Mouse (Mus musculus) heart, embryonic 13.5 days (tissue): ENCODE measurements around the gene Actr1a. TPM values are rescaled to one million over a fixed set of nuclear protein-coding genes. Genes with fewer than 3 reads are reported as not detected.

Experiments used
- ATAC-seq: fragments of 200-750 bp; cut with Nextera tagmentation; 2 replicates; pipeline ENCODE4 v1.8.0; 2017; ENCODE audit warnings: moderate TSS enrichment; ENCODE audit not compliant: insufficient number of reproducible peaks, low FRiP score, low TSS enrichment; ENCODE audit errors: extremely low read depth
- H3K27ac ChIP-seq: fragments of 300-500 bp; sonication (generic); replicated peaks from 2 replicates; pipeline ENCODE4 v1.5.1; 2015; ENCODE audit warnings: moderate library complexity, mild to moderate bottlenecking, inconsistent platforms
- H3K27me3 ChIP-seq: fragments of 300-500 bp; sonication (generic); replicated peaks from 2 replicates; pipeline ENCODE4 v1.6.1; 2015; ENCODE audit warnings: mild to moderate bottlenecking, inconsistent platforms
- H3K36me3 ChIP-seq: fragments of 300-500 bp; sonication (generic); 2 replicates; pipeline ENCODE4 v1.6.1; 2015; ENCODE audit warnings: mild to moderate bottlenecking, inconsistent platforms
- H3K4me1 ChIP-seq: fragments of 300-500 bp; sonication (generic); 2 replicates; pipeline ENCODE4 v1.6.1; 2015; ENCODE audit warnings: inconsistent platforms
- H3K4me2 ChIP-seq: fragments of 300-500 bp; sonication (generic); 2 replicates; pipeline ENCODE4 v1.6.1; 2015; ENCODE audit warnings: inconsistent platforms, mild to moderate bottlenecking, moderate library complexity
- H3K4me3 ChIP-seq: fragments of 300-500 bp; sonication (generic); 2 replicates; pipeline ENCODE4 v1.5.1; 2015; ENCODE audit warnings: moderate library complexity, mild to moderate bottlenecking, inconsistent platforms
- H3K9ac ChIP-seq: fragments of 300-500 bp; sonication (generic); 2 replicates; pipeline ENCODE4 v1.6.1; 2015; ENCODE audit warnings: inconsistent platforms, mild to moderate bottlenecking, moderate library complexity
- H3K9me3 ChIP-seq: fragments of 300-500 bp; sonication (generic); 2 replicates; pipeline ENCODE4 v1.6.1; 2016; ENCODE audit warnings: inconsistent platforms
- WGBS: fragments of 180-500 bp; shearing (Covaris S2); methylation state at CpG from one replicate; pipeline ENCODE4 v1.1.7; 2015; ENCODE audit warnings: mixed read lengths; 5-methylcytosine and 5-hydroxymethylcytosine counted together
- polyA plus RNA-seq: library from polyadenylated mRNA; unstranded; fragments of >200 nt; fragmentation: Nextera tagmentation; extraction: Ambion mirVana; gene quantifications from 2 replicates; pipeline ENCODE4 v1.2.1, GENCODE M21; 2015

The Actr1a gene
- polyA plus RNA-seq, 1 experiment from 2014 or later: 108 TPM

DNA sequence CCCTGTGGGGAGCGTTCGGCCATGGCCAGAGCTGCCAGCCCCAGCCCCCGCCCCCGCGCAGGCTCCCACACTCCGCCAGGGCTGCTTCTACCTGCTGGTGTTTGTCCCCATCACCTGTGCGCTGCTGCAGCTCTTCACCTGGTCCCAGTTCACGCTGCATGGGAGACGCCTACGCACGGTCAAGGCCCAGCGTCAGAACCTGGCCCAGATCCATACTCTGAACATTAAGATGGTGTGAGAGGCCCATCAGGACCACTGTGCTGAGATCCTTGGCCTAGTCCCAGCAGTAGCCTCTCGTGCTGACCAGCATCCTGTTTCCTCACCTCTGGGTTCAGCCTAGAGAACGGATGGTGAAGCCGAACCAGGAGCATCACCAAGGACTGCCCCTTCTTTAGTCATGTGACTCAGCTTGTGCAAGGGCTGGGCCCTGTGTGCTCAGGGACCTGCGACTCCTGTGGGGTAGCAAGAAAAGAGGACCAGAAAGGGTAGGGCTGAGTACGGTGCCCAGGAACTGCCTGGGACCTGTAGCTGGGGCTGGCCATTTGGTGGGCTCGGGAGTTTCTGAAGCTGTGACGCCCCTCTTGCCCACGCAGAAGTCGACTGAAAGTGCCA is 21.0 kb downstream of the Actr1a start:
- Histone ChIP-seq H3K9me3 (no peaks in the 10 kb centered on the region), H3K27ac (no peak overlapping the region), H3K9ac (no peak overlapping the region), H3K4me1 (no peaks in the 10 kb centered on the region), H3K27me3 (no peaks in the 10 kb centered on the region), H3K4me2 (no peak overlapping the region), H3K4me3 (no peak overlapping the region), H3K36me3 (peaks cover 37% of the 10 kb centered on the region)
- no peak for ATAC-seq
- 48% methylated on average over 21 of the region's 21 CpGs for WGBS

DNA sequence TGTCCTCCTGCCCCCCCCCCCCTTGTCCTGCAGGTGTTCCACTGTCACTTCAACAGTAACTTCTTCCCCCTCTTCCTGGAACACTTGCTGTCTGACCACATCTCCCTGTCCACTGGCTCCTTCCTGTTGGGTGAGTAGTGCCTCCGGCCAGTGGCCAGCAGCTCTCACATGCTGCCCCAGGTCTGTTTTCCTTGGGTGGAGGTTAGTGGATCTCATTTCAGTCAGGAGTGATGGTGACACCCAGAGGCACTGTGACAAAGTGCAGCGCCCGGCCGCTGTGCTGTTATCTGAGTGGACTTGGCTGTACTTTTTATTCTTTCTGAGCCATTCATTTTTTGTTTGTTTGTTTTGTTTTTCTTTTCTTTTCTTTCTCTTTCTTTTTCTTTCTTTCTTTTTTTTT is 26.3 kb downstream of the Actr1a start:
- no peak for ATAC-seq
- Histone ChIP-seq H3K9me3 (no peaks in the 10 kb centered on the region), H3K27me3 (no peaks in the 10 kb centered on the region), H3K36me3 (no peaks in the 10 kb centered on the region), H3K9ac (no peak overlapping the region), H3K4me1 (0 out of 2 replicates have a peak, but pooled peaks cover 2% of the 10 kb centered on the region), H3K4me3 (no peak overlapping the region), H3K4me2 (no peak overlapping the region), H3K27ac (no peak overlapping the region)
- 7% methylated on average over 4 of the region's 4 CpGs for WGBS

DNA sequence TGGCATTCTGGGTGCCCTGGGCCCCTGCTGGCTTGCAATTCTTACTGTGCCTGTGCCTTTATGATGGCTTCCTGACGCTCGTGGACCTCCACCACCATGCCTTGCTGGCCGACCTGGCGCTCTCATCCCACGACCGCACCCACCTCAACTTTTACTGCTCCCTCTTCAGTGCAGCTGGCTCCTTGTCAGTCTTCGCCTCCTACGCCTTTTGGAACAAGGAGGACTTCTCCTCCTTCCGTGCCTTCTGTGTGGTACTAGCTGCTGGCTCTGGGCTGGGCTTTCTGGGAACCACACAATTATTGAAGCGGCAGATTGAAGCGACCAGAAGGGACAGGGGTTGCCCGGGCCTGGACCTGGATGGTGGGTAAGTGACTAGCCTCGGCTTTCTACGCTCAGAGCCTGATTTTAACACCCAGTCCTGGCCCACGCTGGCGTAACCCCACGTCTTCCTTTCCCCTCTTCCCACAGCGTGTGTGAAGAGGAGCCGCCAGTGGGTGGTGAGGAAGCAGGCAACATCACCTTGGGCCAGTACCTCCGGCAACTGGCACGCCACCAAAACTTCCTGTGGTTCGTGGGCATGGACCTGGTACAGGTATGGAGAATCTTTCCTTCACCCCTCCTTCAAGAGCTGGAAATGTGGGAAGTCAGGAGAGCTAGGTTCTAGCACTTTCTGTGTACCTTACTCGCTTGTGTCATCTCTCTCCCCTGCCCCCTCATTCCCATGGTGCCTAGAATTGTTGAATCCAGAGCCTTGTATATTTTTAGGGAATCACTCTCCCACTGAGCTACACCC is 27.6 kb downstream of the Actr1a start:
- no peaks in the 10 kb centered on the region for H3K27me3 ChIP-seq
- no peak for ATAC-seq
- H3K9ac ChIP-seq: no peak overlapping the region
- WGBS: 76% methylated on average over 23 of the region's 23 CpGs
- no peak overlapping the region for H3K4me2 ChIP-seq
- H3K36me3 ChIP-seq: no peaks in the 10 kb centered on the region
- H3K4me3 ChIP-seq: no peak overlapping the region
- H3K4me1 ChIP-seq: 0 out of 2 replicates have a peak, but pooled peaks cover 2% of the 10 kb centered on the region
- H3K27ac ChIP-seq: no peak overlapping the region
- no peaks in the 10 kb centered on the region for H3K9me3 ChIP-seq

DNA sequence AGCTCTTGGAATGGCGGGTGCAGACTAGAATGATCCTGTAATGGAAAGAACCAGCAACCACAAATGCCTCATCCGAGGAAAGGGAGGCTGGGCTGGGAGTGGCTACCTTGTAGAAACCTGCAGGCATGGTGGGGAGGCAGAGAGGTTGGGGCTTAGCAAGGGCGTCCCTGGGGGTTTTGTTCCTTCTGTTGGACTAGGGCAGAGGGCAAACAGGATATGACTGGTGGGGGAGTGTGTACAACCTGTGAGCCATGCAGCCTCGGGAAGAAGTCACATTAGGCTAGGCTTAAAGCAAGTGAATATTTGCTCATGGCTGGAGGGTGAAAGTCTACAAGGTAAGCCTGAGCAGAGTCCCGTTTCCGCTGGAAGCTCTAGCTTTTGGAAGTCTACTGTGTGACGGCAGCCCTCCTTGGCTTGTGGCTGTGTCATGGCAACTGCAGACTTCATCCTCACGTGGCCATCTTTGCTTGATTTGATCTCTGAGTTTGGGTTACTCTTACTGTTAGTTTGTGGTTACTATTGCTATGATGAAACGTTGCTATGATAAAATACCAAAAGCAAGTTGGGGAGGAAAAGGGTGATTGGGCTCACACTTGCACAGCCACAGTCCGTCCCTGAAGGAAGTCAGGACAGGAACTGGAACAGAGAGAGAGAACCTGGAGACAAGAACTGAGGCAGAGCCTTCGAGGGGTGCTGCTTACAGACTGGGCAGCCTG is 32.1 kb downstream of the Actr1a start:
- H3K27ac ChIP-seq: no peak overlapping the region
- H3K4me2 ChIP-seq: no peak overlapping the region
- no peak for ATAC-seq
- no peaks in the 10 kb centered on the region for H3K36me3 ChIP-seq
- no peaks in the 10 kb centered on the region for H3K9me3 ChIP-seq
- H3K9ac ChIP-seq: no peak overlapping the region
- H3K4me3 ChIP-seq: no peak overlapping the region
- H3K27me3 ChIP-seq: peaks cover 3% of the 10 kb centered on the region
- 74% methylated on average over 11 of the region's 11 CpGs for WGBS
- H3K4me1 ChIP-seq: no peaks in the 10 kb centered on the region

DNA sequence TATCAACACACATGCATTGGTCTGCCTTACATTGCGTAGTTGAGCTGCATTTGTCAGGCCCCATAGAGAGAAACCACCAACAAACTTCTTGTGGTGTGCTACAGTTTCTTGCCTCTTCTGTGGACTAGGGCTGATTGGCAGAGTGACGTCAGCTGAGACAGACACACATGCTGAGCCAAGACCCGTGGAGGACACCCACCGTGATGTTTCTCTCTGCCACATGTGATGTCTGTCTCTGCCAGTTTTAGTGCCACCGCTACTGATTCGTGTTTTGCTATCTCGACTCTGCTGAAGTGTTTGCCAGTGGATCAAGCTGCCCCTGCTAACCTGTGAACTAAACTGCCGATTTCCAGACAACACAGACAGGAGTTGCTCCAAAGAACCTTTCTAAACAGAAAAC is 33.4 kb downstream of the Actr1a start:
- WGBS: 79% methylated on average over 8 of the region's 8 CpGs
- Histone ChIP-seq H3K36me3 (no peaks in the 10 kb centered on the region), H3K4me2 (no peak overlapping the region), H3K9ac (no peak overlapping the region), H3K27me3 (peaks cover 17% of the 10 kb centered on the region), H3K4me1 (peaks cover 9% of the 10 kb centered on the region), H3K27ac (no peak overlapping the region), H3K4me3 (no peak overlapping the region), H3K9me3 (no peaks in the 10 kb centered on the region)
- ATAC-seq: no peak

DNA sequence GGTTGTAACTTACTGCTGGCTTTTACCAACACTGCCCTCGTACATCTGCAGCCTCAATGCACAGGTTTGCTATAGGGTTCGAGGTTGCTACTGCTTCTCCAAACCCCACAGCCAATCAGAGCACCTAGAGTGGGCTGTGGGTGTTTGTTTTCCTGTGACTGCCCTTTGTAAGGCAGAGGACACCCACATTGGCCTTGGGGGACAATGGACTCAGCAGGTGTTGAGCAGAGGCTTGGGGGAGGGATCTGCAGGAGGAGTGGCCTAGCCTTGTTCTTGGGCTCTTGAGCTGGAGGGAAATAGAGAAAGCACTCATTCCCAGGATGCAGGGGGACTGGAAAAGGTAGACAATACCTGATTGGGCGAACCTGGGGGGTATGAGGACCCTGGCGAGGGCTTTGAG is 37.2 kb downstream of the Actr1a start:
- 57% methylated on average over 4 of the region's 4 CpGs for WGBS
- ATAC-seq: no peak
- peaks cover 18% of the 10 kb centered on the region for H3K4me1 ChIP-seq
- no peaks in the 10 kb centered on the region for H3K9me3 ChIP-seq
- peaks cover 24% of the 10 kb centered on the region for H3K27me3 ChIP-seq
- no peak overlapping the region; the same call in 1 of the 2 replicates for H3K27ac ChIP-seq
- no peaks in the 10 kb centered on the region for H3K36me3 ChIP-seq
- H3K4me2 ChIP-seq: peak overlapping the region; percentile 79; the same call in 1 of the 2 replicates
- H3K9ac ChIP-seq: no peak overlapping the region
- no peak overlapping the region for H3K4me3 ChIP-seq

DNA sequence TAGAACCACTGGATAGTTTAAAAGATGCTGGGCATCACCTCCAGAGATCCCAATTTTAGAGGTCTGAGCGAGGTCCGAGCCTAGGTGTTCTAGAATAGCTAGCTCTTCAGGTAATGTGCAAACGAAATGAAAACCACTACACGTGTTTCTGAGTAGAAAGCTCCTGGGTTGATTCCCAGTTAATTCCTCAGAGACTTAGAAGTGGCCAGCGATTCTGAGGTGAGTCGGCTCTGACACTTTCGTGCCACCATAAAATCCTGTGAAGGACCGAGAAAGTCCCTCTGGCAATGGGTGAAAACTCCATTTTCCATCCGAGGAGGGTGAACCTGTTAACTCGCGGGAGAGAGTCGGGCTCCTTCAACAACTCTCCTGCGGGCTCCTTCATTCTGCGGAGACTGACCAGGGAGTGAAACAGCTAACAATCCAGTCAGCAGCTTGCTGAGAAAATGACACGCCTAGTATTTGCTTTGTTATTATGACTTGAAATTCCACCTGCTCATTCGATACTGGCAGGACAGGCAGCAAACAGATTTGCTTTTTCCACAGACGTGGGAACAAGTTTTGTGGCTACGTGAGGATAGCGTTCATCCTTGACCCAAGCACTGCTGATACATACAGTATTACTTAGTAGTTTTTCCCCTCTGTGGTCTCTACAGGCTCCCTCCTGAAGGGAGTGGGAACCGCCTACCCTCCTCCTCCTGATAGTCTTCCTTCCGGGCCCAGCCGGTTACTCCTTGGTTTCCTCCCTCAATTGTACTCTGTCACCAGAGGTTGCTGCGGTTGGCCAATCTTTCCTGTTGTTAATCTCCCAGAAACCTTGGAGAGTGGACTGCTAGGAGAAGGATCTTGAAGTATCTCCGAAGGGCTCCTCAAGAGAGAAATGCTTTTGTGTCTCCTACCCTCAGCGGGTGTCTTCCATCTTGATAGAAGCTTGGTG is 37.9 kb downstream of the Actr1a start:
- H3K36me3 ChIP-seq: no peaks in the 10 kb centered on the region
- H3K4me3 ChIP-seq: peak overlapping the region; percentile 64
- H3K4me1 ChIP-seq: peaks cover 18% of the 10 kb centered on the region
- peak overlapping the region; percentile 77 for H3K9ac ChIP-seq
- ATAC-seq: no peak
- peak overlapping the region; percentile 29; the same call in 1 of the 2 replicates for H3K27ac ChIP-seq
- WGBS: 16% methylated on average over 25 of the region's 25 CpGs
- H3K9me3 ChIP-seq: no peaks in the 10 kb centered on the region
- peaks cover 29% of the 10 kb centered on the region for H3K27me3 ChIP-seq
- peak overlapping the region; percentile 79 for H3K4me2 ChIP-seq

DNA sequence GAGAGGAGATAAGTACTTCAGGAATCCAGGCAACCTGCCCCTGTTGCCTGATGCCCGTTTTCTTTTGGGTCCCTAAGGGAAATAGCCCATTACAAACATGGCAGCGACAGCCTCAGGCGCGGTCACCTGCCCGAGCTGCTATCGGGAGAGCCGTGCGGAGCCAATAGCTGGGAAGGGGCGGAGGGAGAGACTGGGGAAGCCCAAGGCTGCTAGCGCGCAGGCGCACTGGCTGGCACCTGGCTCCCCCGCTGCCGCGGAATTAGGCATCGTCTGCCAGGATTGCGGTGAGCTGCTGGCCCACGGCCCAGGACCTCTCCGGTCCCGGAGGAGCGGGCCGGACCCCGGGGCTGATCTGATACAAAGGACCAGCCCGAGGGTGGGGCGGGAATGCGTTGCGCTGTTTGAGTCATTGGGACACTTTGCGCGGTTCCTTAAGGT is 38.8 kb downstream of the Actr1a start:
- Histone ChIP-seq H3K4me1 (peaks cover 18% of the 10 kb centered on the region), H3K4me2 (peak overlapping the region; percentile 79), H3K27ac (no peak overlapping the region), H3K4me3 (peak overlapping the region; percentile 64), H3K27me3 (peaks cover 36% of the 10 kb centered on the region), H3K36me3 (no peaks in the 10 kb centered on the region), H3K9me3 (no peaks in the 10 kb centered on the region), H3K9ac (peak overlapping the region; percentile 77)
- peak; percentile 71; the same call in 1 of the 2 replicates for ATAC-seq
- under 1% methylated on average over 29 of the region's 29 CpGs for WGBS

DNA sequence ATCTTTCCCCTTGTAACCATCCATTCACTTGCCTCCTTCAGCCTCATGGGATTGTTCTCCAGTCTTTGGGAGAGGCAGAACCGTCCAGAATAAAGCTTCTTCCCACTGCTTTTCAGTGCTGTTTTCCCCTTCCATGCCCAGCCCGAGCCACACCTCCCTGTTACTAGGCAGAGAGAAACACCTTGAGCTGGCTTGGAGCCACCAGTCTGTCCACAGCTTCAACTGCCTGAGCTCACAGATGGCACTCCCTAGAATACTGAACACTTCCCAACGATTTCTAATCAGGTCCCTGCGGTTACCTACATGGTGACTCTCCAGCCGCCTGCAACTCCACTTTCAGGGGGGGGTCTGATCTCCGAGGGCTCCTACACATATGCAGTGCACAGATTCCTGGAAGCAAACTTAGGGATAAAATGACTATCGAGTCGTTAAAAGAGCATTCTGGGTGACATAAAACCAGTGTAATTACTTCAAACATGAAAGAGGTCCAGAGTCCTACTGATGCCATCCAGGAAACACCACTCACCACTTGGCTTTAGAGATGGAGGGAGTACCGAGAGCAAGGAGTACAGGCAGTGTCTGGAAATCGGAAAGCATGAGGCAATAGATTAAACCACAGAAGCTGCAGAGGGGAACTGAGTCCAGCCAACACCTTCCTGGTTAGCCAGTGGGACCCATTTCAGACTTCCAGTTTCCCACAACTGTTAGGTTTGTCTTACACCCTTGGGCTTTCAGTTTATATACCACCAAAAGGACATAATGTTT is 45.2 kb downstream of the Actr1a start, which contains the start of gene 2310034G01Rik:
Gene 2310034G01Rik (minus strand): TSS at position 135 of the 765 bp plus-strand sequence.
- H3K27ac ChIP-seq: peak within 1 kb of the TSS; percentile 77; the same call in 1 of the 2 replicates
- no peak for ATAC-seq
- 48% methylated on average over 10 of the region's 10 CpGs for WGBS
- peaks cover 46% of the 10 kb centered on the region for H3K27me3 ChIP-seq
- H3K4me1 ChIP-seq: peaks cover 23% of the 10 kb centered on the region
- H3K4me3 ChIP-seq: peak within 1 kb of the TSS; percentile 72
- H3K36me3 ChIP-seq: no peaks in the 10 kb centered on the region
- H3K9me3 ChIP-seq: no peaks in the 10 kb centered on the region
- H3K9ac ChIP-seq: peak within 1 kb of the TSS; percentile 88
- H3K4me2 ChIP-seq: peak within 1 kb of the TSS; percentile 96

DNA sequence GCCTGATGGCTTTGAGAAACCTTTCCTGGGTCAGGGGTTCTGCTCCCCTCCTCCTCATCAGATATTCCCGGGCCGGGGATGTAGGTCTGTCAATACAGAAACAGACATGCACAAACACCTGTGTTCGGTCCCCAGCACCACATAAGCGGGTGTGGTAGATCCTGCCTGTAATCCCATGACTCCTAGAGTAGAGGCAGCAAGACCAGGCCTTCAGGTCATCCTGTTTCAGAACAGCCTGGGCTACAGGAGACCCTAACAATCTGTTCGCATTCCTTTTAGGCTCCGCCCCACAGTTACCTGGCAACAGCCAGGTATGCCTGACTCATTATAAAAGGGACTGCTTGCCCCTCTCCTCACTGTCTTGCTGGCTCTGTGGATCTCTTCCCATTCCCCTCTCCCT is 46.0 kb downstream of the Actr1a start:
- H3K4me1 ChIP-seq: peaks cover 23% of the 10 kb centered on the region
- H3K36me3 ChIP-seq: no peaks in the 10 kb centered on the region
- WGBS: 24% methylated on average over 6 of the region's 6 CpGs
- H3K27ac ChIP-seq: no peak overlapping the region
- ATAC-seq: no peak
- H3K27me3 ChIP-seq: peaks cover 53% of the 10 kb centered on the region
- no peaks in the 10 kb centered on the region for H3K9me3 ChIP-seq
- peak overlapping the region; percentile 88 for H3K9ac ChIP-seq
- peak overlapping the region; percentile 72 for H3K4me3 ChIP-seq
- peak overlapping the region; percentile 96 for H3K4me2 ChIP-seq
